Mouse (Mus musculus): ENCODE measurements around the gene 1700008O03Rik. TPM values are rescaled to one million over a fixed set of nuclear protein-coding genes. Genes with fewer than 3 reads are reported as not detected.

Gene 1700008O03Rik
- not detected in 2 replicates for total RNA-seq (2012; rRNA removed)
- under 1 TPM in 1 of 2 experiments, not detected in 1; 0.95 TPM for polyA plus RNA-seq (2012; ENCODE audit: insufficient read depth in 1 of 2, insufficient read length in 2 of 2, low read depth in 1 of 2, low replicate concordance in 2 of 2, missing spikeins in 1 of 2)

GRCm38 (mm10) chr7:44385720-44386119, at the start of gene 1700008O03Rik:
Gene 1700008O03Rik (minus strand): TSS chr7:44385820.
- Histone ChIP-seq H3K36me3 (ENCODE audit: control insufficient read depth in 1 of 2, insufficient read depth in 2 of 2, low read length in 2 of 2) (no peaks in the 10 kb centered on the region), H3K4me1 (ENCODE audit: control insufficient read depth in 1 of 2, insufficient read depth in 2 of 2, low read length in 2 of 2) (no peaks in the 10 kb centered on the region), H3K79me2 (ENCODE audit: control insufficient read depth, insufficient read depth, low read length, poor library complexity) (no peaks in the 10 kb centered on the region), H3K27ac (ENCODE audit: control insufficient read depth, low read depth, low read length) (no peak within 1 kb of the TSS), H3K27me3 (ENCODE audit: control insufficient read depth in 1 of 2, insufficient read depth in 2 of 2, low read length in 2 of 2) (peaks cover 0 to 1% of the 10 kb centered on the region in 2 experiments; a peak in 1 of 4 replicates), H3K9ac (ENCODE audit: control insufficient read depth, low read depth, low read length, poor library complexity, severe bottlenecking) (no peak within 1 kb of the TSS), H3K9me3 (replicated peaks; ENCODE audit: insufficient read depth, low read length) (no peaks in the 10 kb centered on the region), H3K4me3 (ENCODE audit: control insufficient read depth in 1 of 2, insufficient read depth in 1 of 2, low read depth in 2 of 2, low read length in 2 of 2) (no peak within 1 kb of the TSS)
- TF ChIP-seq CTCF (IDR thresholded peaks at IDR 0.05 in 2 of 3, conservative IDR thresholded peaks at IDR 0.05 in 1 of 3; ENCODE audit: control insufficient read depth in 1 of 3, insufficient read depth in 1 of 3, low read depth in 2 of 3, low read length in 3 of 3, poor library complexity in 1 of 3, severe bottlenecking in 1 of 3) (no peak), MAZ (IDR thresholded peaks at IDR 0.05; ENCODE audit: low read depth, low read length) (no peak)
- no peak for DNase-seq (ENCODE audit: low read depth, low spot score)

- no peak for TF ChIP-seq BHLHE40 (IDR thresholded peaks at IDR 0.05; ENCODE audit: borderline replicate concordance, low read depth, low read length)
- TF ChIP-seq MAZ (IDR thresholded peaks at IDR 0.05; ENCODE audit: low read depth, low read length), result no peak
- no peak for TF ChIP-seq USF1 (IDR thresholded peaks at IDR 0.05; ENCODE audit: low read depth, low read length)
- TF ChIP-seq POLR2A (IDR thresholded peaks at IDR 0.05; ENCODE audit: control insufficient read depth in 1 of 2, insufficient read depth in 1 of 2, low read depth in 1 of 2, low read length in 2 of 2, poor library complexity in 1 of 2), result no peak
- no peaks in the 10 kb centered on the region for H3K79me2 ChIP-seq (ENCODE audit: control insufficient read depth, insufficient read depth, low read length, poor library complexity)
- no peak overlapping the region for H3K9ac ChIP-seq (ENCODE audit: control insufficient read depth, low read depth, low read length, poor library complexity, severe bottlenecking)
- H3K27ac ChIP-seq (ENCODE audit: control insufficient read depth, low read depth, low read length), result no peak overlapping the region
- DNase-seq (ENCODE audit: low read depth, low spot score), result no peak
- H3K4me1 ChIP-seq (ENCODE audit: control insufficient read depth in 1 of 2, insufficient read depth in 2 of 2, low read length in 2 of 2), result no peaks in the 10 kb centered on the region
- H3K9me3 ChIP-seq (replicated peaks; ENCODE audit: insufficient read depth, low read length), result no peaks in the 10 kb centered on the region
- H3K36me3 ChIP-seq (ENCODE audit: control insufficient read depth in 1 of 2, insufficient read depth in 2 of 2, low read length in 2 of 2), result 0 out of 4 replicates have a peak, but pooled peaks cover 0 to 2% of the 10 kb centered on the region in 2 experiments
- H3K27me3 ChIP-seq (ENCODE audit: control insufficient read depth in 1 of 2, insufficient read depth in 2 of 2, low read length in 2 of 2), result no peaks in the 10 kb centered on the region
- H3K4me3 ChIP-seq (ENCODE audit: control insufficient read depth in 1 of 2, insufficient read depth in 1 of 2, low read depth in 2 of 2, low read length in 2 of 2), result no peak overlapping the region
Observed at GRCm38 (mm10) chr7:44434089-44434488, 48.5 kb upstream of the 1700008O03Rik start.

DNA sequence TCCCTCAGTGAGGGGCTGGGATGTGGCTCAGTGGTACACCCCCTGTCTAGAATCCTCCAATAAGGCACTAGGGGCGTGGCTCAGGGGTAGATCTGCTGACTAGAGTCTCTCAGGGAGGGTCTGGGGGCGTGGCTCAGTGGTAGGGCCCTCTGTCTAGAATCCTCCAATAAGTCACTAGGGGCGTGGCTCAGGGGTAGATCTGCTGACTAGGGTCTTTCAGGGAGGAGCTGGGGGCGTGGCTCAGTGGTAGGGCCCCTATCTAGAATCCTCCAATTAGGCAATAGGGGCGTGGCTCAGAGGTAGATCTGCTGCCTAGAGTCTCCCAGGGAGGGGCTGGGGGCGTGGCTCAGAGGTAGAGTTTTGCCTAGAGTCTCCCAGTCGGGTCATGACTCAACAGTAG, 47.8 kb upstream of the 1700008O03Rik start:
- peak; percentile 93 for DNase-seq (ENCODE audit: low read depth, low spot score)
- no peaks in the 10 kb centered on the region for H3K4me1 ChIP-seq (ENCODE audit: control insufficient read depth in 1 of 2, insufficient read depth in 2 of 2, low read length in 2 of 2)

GRCm38 (mm10) chr7:44432550-44432949, 46.9 kb upstream of the 1700008O03Rik start:
- Histone ChIP-seq H3K4me3 (ENCODE audit: control insufficient read depth in 1 of 2, insufficient read depth in 1 of 2, low read depth in 2 of 2, low read length in 2 of 2) (no peak overlapping the region), H3K36me3 (ENCODE audit: control insufficient read depth in 1 of 2, insufficient read depth in 2 of 2, low read length in 2 of 2) (0 out of 4 replicates have a peak, but pooled peaks cover 0 to 2% of the 10 kb centered on the region in 2 experiments), H3K4me1 (ENCODE audit: control insufficient read depth in 1 of 2, insufficient read depth in 2 of 2, low read length in 2 of 2) (no peaks in the 10 kb centered on the region), H3K9ac (ENCODE audit: control insufficient read depth, low read depth, low read length, poor library complexity, severe bottlenecking) (no peak overlapping the region), H3K27me3 (ENCODE audit: control insufficient read depth in 1 of 2, insufficient read depth in 2 of 2, low read length in 2 of 2) (no peaks in the 10 kb centered on the region), H3K9me3 (replicated peaks; ENCODE audit: insufficient read depth, low read length) (no peaks in the 10 kb centered on the region), H3K27ac (ENCODE audit: control insufficient read depth, low read depth, low read length) (no peak overlapping the region), H3K79me2 (ENCODE audit: control insufficient read depth, insufficient read depth, low read length, poor library complexity) (no peaks in the 10 kb centered on the region)
- DNase-seq (ENCODE audit: low read depth, low spot score), result no peak
- no peak for TF ChIP-seq POLR2AphosphoS2 (IDR thresholded peaks at IDR 0.05; ENCODE audit: low read length)
- no peak for TF ChIP-seq USF1 (IDR thresholded peaks at IDR 0.05; ENCODE audit: low read depth, low read length)
- TF ChIP-seq MXI1 (IDR thresholded peaks at IDR 0.05; ENCODE audit: low read depth, low read length), result no peak
- TF ChIP-seq RAD21 (IDR thresholded peaks at IDR 0.05; ENCODE audit: low read depth, low read length), result no peak
- TF ChIP-seq E2F4 (IDR thresholded peaks at IDR 0.05; ENCODE audit: borderline replicate concordance, low read depth, low read length), result no peak
- TF ChIP-seq EP300 (IDR thresholded peaks at IDR 0.05; ENCODE audit: low read depth in 1 of 2, low read length in 2 of 2), result no peak

More for the DNA sequence above, 47.8 kb upstream of the 1700008O03Rik start:
- Histone ChIP-seq H3K9me3 (replicated peaks; ENCODE audit: insufficient read depth, low read length) (no peaks in the 10 kb centered on the region), H3K9ac (ENCODE audit: control insufficient read depth, low read depth, low read length, poor library complexity, severe bottlenecking) (no peak overlapping the region), H3K4me3 (ENCODE audit: control insufficient read depth in 1 of 2, insufficient read depth in 1 of 2, low read depth in 2 of 2, low read length in 2 of 2) (no peak overlapping the region), H3K36me3 (ENCODE audit: control insufficient read depth in 1 of 2, insufficient read depth in 2 of 2, low read length in 2 of 2) (0 out of 4 replicates have a peak, but pooled peaks cover 0 to 2% of the 10 kb centered on the region in 2 experiments), H3K27ac (ENCODE audit: control insufficient read depth, low read depth, low read length) (no peak overlapping the region), H3K79me2 (ENCODE audit: control insufficient read depth, insufficient read depth, low read length, poor library complexity) (no peaks in the 10 kb centered on the region), H3K27me3 (ENCODE audit: control insufficient read depth in 1 of 2, insufficient read depth in 2 of 2, low read length in 2 of 2) (no peaks in the 10 kb centered on the region)
- TF ChIP-seq USF1 (IDR thresholded peaks at IDR 0.05; ENCODE audit: low read depth, low read length) (no peak), GATA1 (IDR thresholded peaks at IDR 0.05; ENCODE audit: low read depth, low read length) (no peak), ELF1 (IDR thresholded peaks at IDR 0.05; ENCODE audit: low read depth, low read length) (no peak), TBP (IDR thresholded peaks at IDR 0.05; ENCODE audit: low read depth, low read length) (no peak), ZKSCAN1 (IDR thresholded peaks at IDR 0.05; ENCODE audit: low read depth, low read length) (no peak)
